Comparison of ENCODE assay signal across 25 mouse cellular contexts in genomic region chr12:38327729-38328271, GRCm38 (mm10).
DNase-seq lines count a peak whose midpoint lies in the region; ATAC-seq and TF ChIP-seq lines count a peak whose summit lies in the region.
"Had no signal": no experiment of that assay in that cellular context is flagged by ENCODE, and none has a peak within 500 bp of the region (broad histone marks: within the 10 kb centered on the region; RNA-seq: fewer than 3 reads in every experiment).

No protein-coding gene starts in this region.

- peaks cover 4% of the 10 kb centered on the region for H3K4me1 ChIP-seq in forebrain, embryonic 14.5 days (ENCODE audit: control insufficient read depth, insufficient read depth, low read length)
- H3K4me1 ChIP-seq in forebrain, postnatal 0 days (ENCODE audit: insufficient read depth) = no peaks in the 10 kb centered on the region
- peaks cover 2% of the 10 kb centered on the region; the same call in 1 of the 2 replicates for H3K4me1 ChIP-seq in midbrain, embryonic 11.5 days (ENCODE audit: control insufficient read depth, insufficient read depth, low read length)
- peaks cover 14% of the 10 kb centered on the region for H3K4me1 ChIP-seq in midbrain, embryonic 10.5 days
- no peaks in the 10 kb centered on the region for H3K4me1 ChIP-seq in forebrain, embryonic 15.5 days
- H3K4me1 ChIP-seq: embryonic facial prominence, embryonic 10.5 days; embryonic facial prominence, embryonic 13.5 days; hindbrain, embryonic 15.5 days; intestine, embryonic 15.5 days had no signal

- 7% methylated on average over 1 of the region's 1 CpGs for WGBS in forebrain, embryonic 14.5 days
- WGBS in forebrain, postnatal 0 days = 25% methylated on average over 1 of the region's 1 CpGs
- 30% methylated on average over 1 of the region's 1 CpGs for WGBS in midbrain, embryonic 11.5 days
- 40% methylated on average over 1 of the region's 1 CpGs for WGBS in midbrain, embryonic 10.5 days
- 3% methylated on average over 1 of the region's 1 CpGs for WGBS in forebrain, embryonic 15.5 days

- peak; percentile 31 for ATAC-seq in forebrain, embryonic 14.5 days
- no peak for ATAC-seq in forebrain, postnatal 0 days
- peak; percentile 41; the same call in 1 of the 2 replicates for ATAC-seq in midbrain, embryonic 11.5 days (ENCODE audit: low FRiP score)
- ATAC-seq in forebrain, embryonic 15.5 days (replicated peaks) = 0 out of 2 replicates have a peak, but pooled peaks have one; percentile 41
- ATAC-seq: CD4-positive, CD25-positive, alpha-beta regulatory T cell, adult 4 months; intestine, embryonic 15.5 days had no signal

- H3K4me3 ChIP-seq in forebrain, embryonic 14.5 days (ENCODE audit: low read depth, low read length) = no peak overlapping the region
- H3K4me3 ChIP-seq in forebrain, postnatal 0 days (ENCODE audit: low read depth, low read length) = no peak overlapping the region
- no peak overlapping the region for H3K4me3 ChIP-seq in midbrain, embryonic 11.5 days (ENCODE audit: low read depth, low read length)
- no peak overlapping the region for H3K4me3 ChIP-seq in midbrain, embryonic 10.5 days
- no peak overlapping the region for H3K4me3 ChIP-seq in forebrain, embryonic 15.5 days
- H3K4me3 ChIP-seq: embryonic facial prominence, embryonic 10.5 days; embryonic facial prominence, embryonic 13.5 days; erythroblast, embryonic 14.5 days; gastrocnemius, adult 2 months; hindbrain, embryonic 15.5 days; intestine, embryonic 15.5 days had no signal

- no peaks in the 10 kb centered on the region for H3K9me3 ChIP-seq in forebrain, embryonic 14.5 days (replicated peaks; ENCODE audit: control insufficient read depth, low read length)
- H3K9me3 ChIP-seq in forebrain, postnatal 0 days (ENCODE audit: low read length) = no peaks in the 10 kb centered on the region
- H3K9me3 ChIP-seq in midbrain, embryonic 11.5 days (ENCODE audit: control insufficient read depth, low read length) = no peaks in the 10 kb centered on the region
- no peaks in the 10 kb centered on the region for H3K9me3 ChIP-seq in midbrain, embryonic 10.5 days (replicated peaks)
- H3K9me3 ChIP-seq in forebrain, embryonic 15.5 days = no peaks in the 10 kb centered on the region
- H3K9me3 ChIP-seq: embryonic facial prominence, embryonic 10.5 days; embryonic facial prominence, embryonic 13.5 days; hindbrain, embryonic 15.5 days; intestine, embryonic 15.5 days had no signal

- no peak overlapping the region for H3K9ac ChIP-seq in forebrain, embryonic 14.5 days (ENCODE audit: low read length)
- no peak overlapping the region for H3K9ac ChIP-seq in forebrain, postnatal 0 days
- no peak overlapping the region for H3K9ac ChIP-seq in midbrain, embryonic 11.5 days (ENCODE audit: low read length)
- H3K9ac ChIP-seq in forebrain, embryonic 15.5 days (replicated peaks) = no peak overlapping the region
- H3K9ac ChIP-seq: embryonic facial prominence, embryonic 13.5 days; hindbrain, embryonic 15.5 days; intestine, embryonic 15.5 days had no signal

- TF ChIP-seq POLR2A in brain, embryonic 14.5 days (IDR thresholded peaks at IDR 0.05; ENCODE audit: borderline replicate concordance, extremely low read depth, insufficient read depth, insufficient read length, poor library complexity, severe bottlenecking) = no peak

- H3K4me2 ChIP-seq in forebrain, embryonic 14.5 days (ENCODE audit: low read length) = no peak overlapping the region
- H3K4me2 ChIP-seq in forebrain, postnatal 0 days (ENCODE audit: low read depth) = no peak overlapping the region
- no peak overlapping the region for H3K4me2 ChIP-seq in midbrain, embryonic 11.5 days
- no peak overlapping the region for H3K4me2 ChIP-seq in forebrain, embryonic 15.5 days (replicated peaks)
- H3K4me2 ChIP-seq: embryonic facial prominence, embryonic 13.5 days; heart, embryonic 11.5 days; hindbrain, embryonic 15.5 days; intestine, embryonic 15.5 days had no signal

- no peak for TF ChIP-seq CTCF in forebrain, postnatal 0 days (IDR thresholded peaks at IDR 0.05; ENCODE audit: low read depth)
- TF ChIP-seq CTCF in brain, embryonic 14.5 days (IDR thresholded peaks at IDR 0.05; ENCODE audit: borderline replicate concordance, extremely low read depth, insufficient read depth, insufficient read length) = no peak

- no peaks in the 10 kb centered on the region for H3K36me3 ChIP-seq in forebrain, embryonic 14.5 days (ENCODE audit: control insufficient read depth, insufficient read depth, low read length)
- H3K36me3 ChIP-seq in forebrain, postnatal 0 days (ENCODE audit: insufficient read depth) = no peaks in the 10 kb centered on the region
- no peaks in the 10 kb centered on the region for H3K36me3 ChIP-seq in midbrain, embryonic 11.5 days (ENCODE audit: control insufficient read depth, insufficient read depth, low read length)
- H3K36me3 ChIP-seq in midbrain, embryonic 10.5 days = no peaks in the 10 kb centered on the region
- H3K36me3 ChIP-seq in forebrain, embryonic 15.5 days = no peaks in the 10 kb centered on the region
- H3K36me3 ChIP-seq: embryonic facial prominence, embryonic 10.5 days; embryonic facial prominence, embryonic 13.5 days; hindbrain, embryonic 15.5 days; intestine, embryonic 15.5 days had no signal

- H3K27me3 ChIP-seq in forebrain, embryonic 14.5 days (replicated peaks; ENCODE audit: control insufficient read depth, insufficient read depth, low read length) = no peaks in the 10 kb centered on the region
- no peaks in the 10 kb centered on the region for H3K27me3 ChIP-seq in forebrain, postnatal 0 days (ENCODE audit: insufficient read depth, low read length)
- H3K27me3 ChIP-seq in midbrain, embryonic 11.5 days (ENCODE audit: control insufficient read depth, insufficient read depth, low read length) = no peaks in the 10 kb centered on the region
- no peaks in the 10 kb centered on the region for H3K27me3 ChIP-seq in midbrain, embryonic 10.5 days (ENCODE audit: low read depth, poor library complexity, severe bottlenecking)
- H3K27me3 ChIP-seq in forebrain, embryonic 15.5 days = no peaks in the 10 kb centered on the region
- H3K27me3 ChIP-seq: embryonic facial prominence, embryonic 13.5 days; hindbrain, embryonic 15.5 days; intestine, embryonic 15.5 days had no signal

- DNase-seq in forebrain, embryonic 14.5 days (ENCODE audit: low spot score) = peak; percentile 73
- DNase-seq in forebrain, postnatal 0 days = no peak
- no peak for DNase-seq in midbrain, embryonic 11.5 days (ENCODE audit: low spot score, missing footprints)
- no peak for DNase-seq in midbrain, embryonic 10.5 days (ENCODE audit: low spot score)
- peak; percentile 84 for DNase-seq in brain, embryonic 14.5 days (ENCODE audit: low read depth)
- DNase-seq in urinary bladder, postnatal 25 days (ENCODE audit: low spot score) = no peak
- DNase-seq: adrenal gland, adult 2 months; adrenal gland, postnatal 14 days; cerebellum, adult 11-12 months; cerebellum, adult 8-10 months; cerebellum, postnatal 10 days; cerebellum, postnatal 36 days; embryo, embryonic 11 days; gastrocnemius, adult 2 months; gastrocnemius, postnatal 14 days; heart, adult 11 months; kidney, adult 11 months had no signal

- H3K27ac ChIP-seq in forebrain, embryonic 14.5 days (ENCODE audit: low read depth, low read length) = no peak overlapping the region
- no peak overlapping the region for H3K27ac ChIP-seq in forebrain, postnatal 0 days (ENCODE audit: low read depth, low read length)
- no peak overlapping the region for H3K27ac ChIP-seq in midbrain, embryonic 11.5 days (ENCODE audit: low read depth, low read length)
- no peak overlapping the region for H3K27ac ChIP-seq in midbrain, embryonic 10.5 days (replicated peaks)
- no peak overlapping the region for H3K27ac ChIP-seq in forebrain, embryonic 15.5 days (replicated peaks)
- H3K27ac ChIP-seq: embryonic facial prominence, embryonic 10.5 days; embryonic facial prominence, embryonic 13.5 days; gastrocnemius, adult 2 months; hindbrain, embryonic 15.5 days; intestine, embryonic 15.5 days had no signal

Comparison
In these comparisons a context has a peak if more than half of its experiments do, and no peak if none do; other contexts are left out.
1. DNase-seq: peak in forebrain, embryonic 14.5 days (single experiment) and brain, embryonic 14.5 days (single experiment); none in forebrain, postnatal 0 days (single experiment), midbrain, embryonic 11.5 days (single experiment), midbrain, embryonic 10.5 days (single experiment) and urinary bladder, postnatal 25 days (single experiment).